Mouse (Mus musculus): ENCODE measurements around the gene Zfp976.
"Not testable (repeated sequence)": the region's sequence is repeated elsewhere in the genome, so short reads cannot be mapped to it uniquely, and the experiment has no call there.

- TF ChIP-seq CTCF, POLR2A (IDR thresholded peaks at IDR 0.05; ENCODE audit: extremely low read depth, insufficient read depth, low read length): not testable (repeated sequence)
These were observed 11.4 kb downstream of the Zfp976 start for GRCm38 (mm10) chr7:42631031-42631430.

All from cortical plate, adult 2 months (tissue).